Mouse (Mus musculus) intestine, postnatal 0 days (tissue): ENCODE results near the gene Fam243. TPM values are rescaled to one million over a fixed set of nuclear protein-coding genes. Genes with fewer than 3 reads are reported as not detected.
A peak's percentile ranks its signal among the peaks of the same experiment; 100 is the strongest.

Experiments used
- ATAC-seq: fragments of 200-750 bp; cut with Nextera tagmentation; 2 replicates; pipeline ENCODE4 v1.8.0; 2017; ENCODE audit warnings: mild to moderate bottlenecking, moderate TSS enrichment, moderate library complexity
- H3K27ac ChIP-seq: fragments of 300-500 bp; sonication (generic); 2 replicates; pipeline ENCODE4 v1.5.1; 2014; ENCODE audit warnings: mild to moderate bottlenecking, low read depth, low read length, moderate library complexity
- H3K27me3 ChIP-seq: fragments of 300-500 bp; sonication (generic); replicated peaks from 2 replicates; pipeline ENCODE4 v1.6.1; 2014; ENCODE audit warnings: low read length, mixed read lengths; ENCODE audit not compliant: control insufficient read depth, insufficient read depth
- H3K36me3 ChIP-seq: fragments of 300-500 bp; sonication (generic); 2 replicates; pipeline ENCODE4 v1.6.1; 2014; ENCODE audit warnings: mild to moderate bottlenecking, moderate library complexity; ENCODE audit not compliant: control insufficient read depth, insufficient read depth
- H3K4me1 ChIP-seq: fragments of 300-500 bp; sonication (generic); replicated peaks from 2 replicates; pipeline ENCODE4 v1.6.1; 2014; ENCODE audit warnings: antibody characterized with exemption, low read length, mixed read lengths; ENCODE audit not compliant: control insufficient read depth, insufficient read depth
- H3K4me2 ChIP-seq: fragments of 300-500 bp; sonication (generic); replicated peaks from 2 replicates; pipeline ENCODE4 v1.6.1; 2014; ENCODE audit warnings: low read depth, mild to moderate bottlenecking, moderate library complexity
- H3K4me3 ChIP-seq: fragments of 300-500 bp; sonication (generic); 2 replicates; pipeline ENCODE4 v1.5.1; 2014; ENCODE audit warnings: low read depth, low read length
- H3K9ac ChIP-seq: fragments of 300-500 bp; sonication (generic); 2 replicates; pipeline ENCODE4 v1.6.1; 2014; ENCODE audit warnings: mild to moderate bottlenecking, low read depth, low read length
- H3K9me3 ChIP-seq: fragments of 300-500 bp; sonication (generic); 2 replicates; pipeline ENCODE4 v1.6.1; 2016; ENCODE audit warnings: mixed run types; ENCODE audit not compliant: control insufficient read depth
- CTCF ChIP-seq: sonication (generic); IDR thresholded peaks from 2 replicates; pipeline ENCODE4 v1.5.1; 2016; ENCODE audit warnings: low read depth, mild to moderate bottlenecking, control low read depth, antibody characterized with exemption, moderate library complexity
- WGBS: fragments of 180-500 bp; shearing (Covaris S2); extraction: QIAGEN DNeasy Blood & Tissue Kit; methylation state at CpG from one replicate; pipeline ENCODE4 v1.1.7; 2014; 5-methylcytosine and 5-hydroxymethylcytosine counted together
- polyA plus RNA-seq: library from polyadenylated mRNA; unstranded; fragments of >200 nt; fragmentation: Nextera tagmentation; extraction: Ambion mirVana; gene quantifications from 2 replicates; pipeline ENCODE4 v1.2.1, GENCODE M21; 2015

Fam243 gene
- not detected in 2 replicates for polyA plus RNA-seq

- Histone ChIP-seq H3K9ac (no peak within 1 kb of the TSS), H3K36me3 (no peaks in the 10 kb centered on the region), H3K4me2 (no peak within 1 kb of the TSS), H3K27me3 (no peaks in the 10 kb centered on the region), H3K4me1 (no peaks in the 10 kb centered on the region), H3K9me3 (no peaks in the 10 kb centered on the region), H3K27ac (no peak within 1 kb of the TSS), H3K4me3 (no peak within 1 kb of the TSS)
- no peak for TF ChIP-seq CTCF
- no peak for ATAC-seq
- 91% methylated on average over 8 of the region's 8 CpGs for WGBS
These were observed at the start of gene Fam243 for GRCm38 (mm10) chr16:92321341-92321740. Fam243 (minus strand) TSS chr16:92321441.

GRCm38 (mm10) chr16:92369260-92369659, 48.0 kb upstream of the Fam243 start:
- TF ChIP-seq CTCF: no peak
- no peaks in the 10 kb centered on the region for H3K27me3 ChIP-seq
- H3K27ac ChIP-seq: no peak overlapping the region
- no peaks in the 10 kb centered on the region for H3K4me1 ChIP-seq
- WGBS: 20% methylated on average over 2 of the region's 2 CpGs
- no peak overlapping the region for H3K9ac ChIP-seq
- no peak overlapping the region for H3K4me2 ChIP-seq
- no peaks in the 10 kb centered on the region for H3K9me3 ChIP-seq
- no peaks in the 10 kb centered on the region for H3K36me3 ChIP-seq
- no peak overlapping the region for H3K4me3 ChIP-seq
- peak; percentile 82 for ATAC-seq

GRCm38 (mm10) chr16:92365477-92365876, 44.2 kb upstream of the Fam243 start:
- no peaks in the 10 kb centered on the region for H3K9me3 ChIP-seq
- TF ChIP-seq CTCF: no peak
- no peak overlapping the region for H3K4me2 ChIP-seq
- no peak overlapping the region for H3K9ac ChIP-seq
- H3K36me3 ChIP-seq: no peaks in the 10 kb centered on the region
- 51% methylated on average over 7 of the region's 7 CpGs for WGBS
- no peaks in the 10 kb centered on the region for H3K4me1 ChIP-seq
- H3K27me3 ChIP-seq: no peaks in the 10 kb centered on the region
- no peak for ATAC-seq
- H3K27ac ChIP-seq: no peak overlapping the region
- H3K4me3 ChIP-seq: no peak overlapping the region

DNA sequence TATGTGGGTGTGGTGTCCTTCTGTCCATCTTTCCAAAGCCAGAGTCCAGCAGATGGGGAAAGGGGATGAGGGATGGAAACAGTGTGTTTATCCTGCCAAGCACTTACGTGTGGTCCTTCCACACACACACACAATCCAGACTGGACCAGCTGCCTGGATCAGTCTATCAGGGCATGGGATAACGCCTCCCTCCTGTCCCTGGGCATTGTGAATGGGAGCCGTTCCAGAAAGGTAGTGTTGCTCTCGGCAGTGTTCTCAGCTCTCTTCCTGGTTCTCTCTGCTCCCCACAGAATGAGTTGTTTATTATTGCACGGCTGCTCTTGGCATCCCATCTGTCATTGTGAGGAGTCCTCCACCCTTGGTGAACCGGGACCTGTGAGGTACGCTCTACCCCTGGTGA, 39.5 kb upstream of the Fam243 start:
- Histone ChIP-seq H3K9me3 (no peaks in the 10 kb centered on the region), H3K9ac (no peak overlapping the region), H3K4me2 (no peak overlapping the region), H3K27me3 (0 out of 2 replicates have a peak, but pooled peaks cover 3% of the 10 kb centered on the region), H3K36me3 (no peaks in the 10 kb centered on the region), H3K27ac (no peak overlapping the region), H3K4me3 (no peak overlapping the region), H3K4me1 (no peaks in the 10 kb centered on the region; the same call in 1 of the 2 replicates)
- 63% methylated on average over 7 of the region's 7 CpGs for WGBS
- ATAC-seq: no peak
- no peak for TF ChIP-seq CTCF

DNA sequence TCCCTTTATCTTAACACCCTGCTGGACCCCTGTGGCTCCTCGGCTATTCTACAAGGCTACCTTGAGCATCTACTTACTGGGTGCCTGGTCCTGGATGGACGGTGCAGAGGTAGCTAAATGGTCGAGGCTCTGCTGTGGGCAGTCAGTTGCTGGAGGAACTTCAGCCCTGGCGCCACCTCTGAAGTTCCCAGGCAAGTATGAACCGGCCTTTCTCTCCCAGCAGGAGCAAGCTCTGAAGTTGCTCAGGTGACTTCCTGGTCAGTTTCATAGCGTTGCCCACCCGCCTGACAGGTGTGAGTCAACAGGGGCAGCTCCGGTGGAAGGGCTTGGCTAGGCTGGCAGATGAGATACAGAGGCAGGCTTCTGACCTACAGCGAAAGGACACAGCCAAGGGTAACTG, 38.0 kb upstream of the Fam243 start, which contains the start of gene Kcne1:
Gene Kcne1, minus strand, starts transcription at position 240 of the 400 bp plus-strand sequence.
- H3K4me3 ChIP-seq: no peak within 1 kb of the TSS
- no peak for TF ChIP-seq CTCF
- H3K4me1 ChIP-seq: no peaks in the 10 kb centered on the region; the same call in 1 of the 2 replicates
- H3K4me2 ChIP-seq: no peak within 1 kb of the TSS
- no peaks in the 10 kb centered on the region for H3K9me3 ChIP-seq
- no peak within 1 kb of the TSS for H3K27ac ChIP-seq
- no peak within 1 kb of the TSS for H3K9ac ChIP-seq
- ATAC-seq: no peak
- H3K27me3 ChIP-seq: 0 out of 2 replicates have a peak, but pooled peaks cover 3% of the 10 kb centered on the region
- H3K36me3 ChIP-seq: no peaks in the 10 kb centered on the region
- WGBS: 38% methylated on average over 9 of the region's 9 CpGs

GRCm38 (mm10) chr16:92358734-92359133, 37.5 kb upstream of the Fam243 start:
- Histone ChIP-seq H3K9me3 (no peaks in the 10 kb centered on the region), H3K36me3 (no peaks in the 10 kb centered on the region), H3K27me3 (0 out of 2 replicates have a peak, but pooled peaks cover 3% of the 10 kb centered on the region), H3K27ac (no peak overlapping the region), H3K4me3 (no peak overlapping the region), H3K4me1 (no peaks in the 10 kb centered on the region; the same call in 1 of the 2 replicates), H3K4me2 (no peak overlapping the region), H3K9ac (no peak overlapping the region)
- ATAC-seq: no peak
- no peak for TF ChIP-seq CTCF
- WGBS: 37% methylated on average over 9 of the region's 9 CpGs
